Mouse (Mus musculus) kidney, adult 2 months (tissue): ENCODE data around the gene 1700001O22Rik. TPM values are rescaled to one million over a fixed set of nuclear protein-coding genes. Genes with fewer than 3 reads are reported as not detected.

Experiments
- DNase-seq: peaks from one replicate; pipeline ENCODE4 v3.0.0; 2021
- H3K27ac ChIP-seq: fragments of 200-500 bp; 2 replicates; pipeline ENCODE4 v1.5.1; 2012; ENCODE audit warnings: low read depth, low read length, control low read depth, inconsistent platforms; ENCODE audit not compliant: insufficient read depth
- H3K27me3 ChIP-seq: fragments of 200-500 bp; replicated peaks from 2 replicates; pipeline ENCODE4 v1.6.1; 2012; ENCODE audit warnings: mild to moderate bottlenecking, moderate library complexity, low read length, inconsistent platforms; ENCODE audit not compliant: control insufficient read depth, insufficient read depth
- H3K36me3 ChIP-seq: fragments of 200-500 bp; 2 replicates; pipeline ENCODE4 v1.6.1; 2012; ENCODE audit warnings: mild to moderate bottlenecking, moderate library complexity, low read length, inconsistent platforms; ENCODE audit not compliant: control insufficient read depth, insufficient read depth
- H3K4me1 ChIP-seq: fragments of 200-500 bp; 2 replicates; pipeline ENCODE4 v1.6.1; 2011; ENCODE audit warnings: low read length; ENCODE audit not compliant: control insufficient read depth, insufficient read depth
- H3K4me3 ChIP-seq: fragments of 200-500 bp; 2 replicates; pipeline ENCODE4 v1.5.1; 2011; ENCODE audit warnings: mild to moderate bottlenecking, low read depth, low read length, control low read depth; ENCODE audit not compliant: insufficient read depth
- CTCF ChIP-seq: fragments of 200-500 bp; conservative IDR thresholded peaks from 2 replicates; pipeline ENCODE4 v1.5.1; 2011; ENCODE audit warnings: low read depth, mild to moderate bottlenecking, control low read depth, low read length, moderate library complexity, mixed read lengths; ENCODE audit not compliant: insufficient read depth, insufficient read length
- POLR2A ChIP-seq: fragments of 200-500 bp; IDR thresholded peaks from one replicate; pipeline ENCODE4 v1.6.1; 2011; ENCODE audit warnings: low read depth, low read length, control low read depth
- WGBS: fragments of 180-500 bp; shearing (Covaris S2); methylation state at CpG from one replicate; pipeline ENCODE4 v1.1.7; 2018; 5-methylcytosine and 5-hydroxymethylcytosine counted together
- polyA plus RNA-seq: library from polyadenylated mRNA; depleted of rRNA; stranded (reverse); fragments of >200 nt; gene quantifications from 2 replicates; pipeline ENCODE4 v1.2.3, GENCODE M21; 2012

1700001O22Rik gene
- polyA plus RNA-seq, 1 experiment = 1.7 TPM

DNA sequence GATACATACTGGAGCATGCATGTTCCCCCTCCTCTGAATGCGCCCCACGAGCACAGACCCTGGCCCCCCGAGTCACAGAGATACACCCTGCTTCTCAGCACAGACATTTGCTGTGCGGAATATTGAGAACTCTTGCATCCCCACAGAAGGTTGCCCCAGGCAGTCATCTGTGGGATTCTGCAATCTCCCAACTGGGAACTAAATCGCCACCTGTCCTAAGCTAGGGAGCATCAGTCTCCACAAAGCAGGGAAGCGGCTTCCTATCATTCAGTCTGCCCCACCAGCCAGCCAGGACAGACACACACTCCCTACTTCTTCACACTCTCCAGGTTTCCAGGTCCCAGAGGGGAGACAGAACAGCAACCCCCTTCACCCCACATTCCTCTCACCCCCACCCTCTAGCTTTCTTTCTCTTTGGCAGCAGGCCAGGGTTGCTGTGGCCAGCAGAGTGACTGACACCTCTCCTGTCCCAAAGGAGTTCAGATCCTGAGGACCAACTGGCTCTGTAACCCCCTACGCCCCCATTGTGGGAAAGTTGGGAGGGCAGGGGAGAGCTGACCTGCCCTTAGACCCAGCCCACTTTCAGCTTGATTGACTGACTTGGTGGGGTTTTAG, 35.7 kb downstream of the 1700001O22Rik start:
- Histone ChIP-seq H3K27me3 (no peaks in the 10 kb centered on the region), H3K4me1 (peaks cover 8% of the 10 kb centered on the region; the same call in 1 of the 2 replicates), H3K36me3 (no peaks in the 10 kb centered on the region), H3K4me3 (no peak overlapping the region), H3K27ac (no peak overlapping the region)
- no peak for DNase-seq
- TF ChIP-seq CTCF (no peak), POLR2A (no peak)
- WGBS = 87% methylated on average over 7 of the region's 7 CpGs

DNA sequence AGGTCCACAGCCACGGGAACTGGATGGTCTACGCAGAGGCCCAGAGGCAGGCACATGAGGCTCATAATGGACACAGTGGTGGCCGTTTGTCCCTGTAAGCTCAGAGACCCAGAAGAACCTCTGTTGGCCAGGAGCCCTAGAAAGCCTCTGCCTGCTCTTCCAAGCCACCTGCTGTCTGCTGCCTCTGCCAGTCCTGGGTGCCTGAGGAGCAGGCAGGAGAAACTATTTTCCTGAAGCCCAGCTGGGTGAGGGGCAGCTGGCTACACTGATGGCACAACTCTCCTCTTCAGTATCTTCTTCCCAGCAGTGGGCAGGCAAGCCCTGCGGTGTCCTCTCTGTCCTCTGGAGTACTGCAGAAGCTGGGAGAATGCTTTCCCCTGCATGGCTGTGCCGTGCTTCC, 37.0 kb downstream of the 1700001O22Rik start:
- no peak overlapping the region for H3K27ac ChIP-seq
- H3K27me3 ChIP-seq = no peaks in the 10 kb centered on the region
- 83% methylated on average over 5 of the region's 5 CpGs for WGBS
- no peak for DNase-seq
- peaks cover 3% of the 10 kb centered on the region; the same call in 1 of the 2 replicates for H3K4me1 ChIP-seq
- no peak overlapping the region for H3K4me3 ChIP-seq
- H3K36me3 ChIP-seq = no peaks in the 10 kb centered on the region
- TF ChIP-seq CTCF (no peak), POLR2A (no peak)

DNA sequence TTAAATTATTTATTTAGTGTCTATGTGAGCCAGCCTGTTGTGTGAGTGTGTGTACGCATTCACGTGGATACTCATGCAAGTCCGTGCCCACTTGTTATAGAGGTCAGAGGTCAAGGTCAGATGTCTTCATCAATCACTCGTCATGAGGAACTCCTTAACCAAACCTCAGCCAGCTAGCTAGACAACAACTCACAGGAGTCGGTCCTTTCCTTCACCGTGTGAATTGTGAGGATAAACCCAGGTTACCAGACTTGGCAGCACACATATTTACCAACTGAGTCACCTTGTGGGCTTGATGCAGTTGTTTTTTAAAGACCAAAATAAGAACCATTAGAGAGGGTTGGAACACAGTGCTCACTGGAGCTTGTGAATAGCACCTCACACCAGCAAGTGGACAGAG, 42.8 kb downstream of the 1700001O22Rik start:
- WGBS = 28% methylated on average over 6 of the region's 6 CpGs
- H3K27me3 ChIP-seq = no peaks in the 10 kb centered on the region
- H3K27ac ChIP-seq = peak overlapping the region; percentile 97
- no peak for TF ChIP-seq POLR2A
- no peak for TF ChIP-seq CTCF
- H3K4me3 ChIP-seq = no peak overlapping the region
- H3K36me3 ChIP-seq = no peaks in the 10 kb centered on the region
- DNase-seq = peak; percentile 61
- H3K4me1 ChIP-seq = peaks cover 32% of the 10 kb centered on the region

- WGBS = 27% methylated on average over 10 of the region's 10 CpGs
- Histone ChIP-seq H3K36me3 (no peaks in the 10 kb centered on the region), H3K4me3 (no peak overlapping the region), H3K4me1 (peaks cover 32% of the 10 kb centered on the region), H3K27me3 (no peaks in the 10 kb centered on the region), H3K27ac (peak overlapping the region; percentile 97)
- peak; percentile 94 for DNase-seq
- no peak for TF ChIP-seq POLR2A
- TF ChIP-seq CTCF = no peak
These were observed 43.5 kb downstream of the 1700001O22Rik start for GRCm38 (mm10) chr2:30759858-30760547.

DNA sequence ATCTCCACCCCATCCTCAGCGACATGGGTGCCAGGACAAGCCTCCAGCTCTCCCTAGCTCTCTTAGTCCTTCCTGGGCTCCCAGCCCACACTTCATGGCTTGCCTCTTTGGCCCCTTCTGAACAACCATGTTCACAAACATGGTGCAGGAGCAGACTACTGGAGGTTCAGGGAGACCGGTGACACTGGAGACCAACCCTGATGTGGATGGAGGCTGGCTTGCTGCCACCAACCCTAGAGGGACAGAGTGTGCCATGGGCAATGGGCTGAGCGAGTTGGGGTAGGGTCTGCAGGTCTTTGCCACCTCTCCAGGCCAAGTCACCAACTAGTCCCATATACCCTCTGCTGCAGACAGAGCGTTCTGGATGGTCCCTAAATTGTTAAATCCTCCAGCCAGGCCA, 44.0 kb downstream of the 1700001O22Rik start:
- H3K27ac ChIP-seq = peak overlapping the region; percentile 97
- peaks cover 32% of the 10 kb centered on the region for H3K4me1 ChIP-seq
- DNase-seq = peak; percentile 55
- no peaks in the 10 kb centered on the region for H3K36me3 ChIP-seq
- H3K27me3 ChIP-seq = no peaks in the 10 kb centered on the region
- TF ChIP-seq POLR2A = no peak
- 44% methylated on average over 4 of the region's 4 CpGs for WGBS
- no peak overlapping the region for H3K4me3 ChIP-seq

- Histone ChIP-seq H3K4me3 (no peak overlapping the region), H3K36me3 (no peaks in the 10 kb centered on the region), H3K4me1 (peaks cover 32% of the 10 kb centered on the region), H3K27me3 (no peaks in the 10 kb centered on the region), H3K27ac (peak overlapping the region; percentile 97)
- 24% methylated on average over 4 of the region's 4 CpGs for WGBS
- peak; percentile 59 for DNase-seq
- TF ChIP-seq POLR2A (no peak), CTCF (no peak)
These were observed 44.4 kb downstream of the 1700001O22Rik start for GRCm38 (mm10) chr2:30759088-30759374.

DNA sequence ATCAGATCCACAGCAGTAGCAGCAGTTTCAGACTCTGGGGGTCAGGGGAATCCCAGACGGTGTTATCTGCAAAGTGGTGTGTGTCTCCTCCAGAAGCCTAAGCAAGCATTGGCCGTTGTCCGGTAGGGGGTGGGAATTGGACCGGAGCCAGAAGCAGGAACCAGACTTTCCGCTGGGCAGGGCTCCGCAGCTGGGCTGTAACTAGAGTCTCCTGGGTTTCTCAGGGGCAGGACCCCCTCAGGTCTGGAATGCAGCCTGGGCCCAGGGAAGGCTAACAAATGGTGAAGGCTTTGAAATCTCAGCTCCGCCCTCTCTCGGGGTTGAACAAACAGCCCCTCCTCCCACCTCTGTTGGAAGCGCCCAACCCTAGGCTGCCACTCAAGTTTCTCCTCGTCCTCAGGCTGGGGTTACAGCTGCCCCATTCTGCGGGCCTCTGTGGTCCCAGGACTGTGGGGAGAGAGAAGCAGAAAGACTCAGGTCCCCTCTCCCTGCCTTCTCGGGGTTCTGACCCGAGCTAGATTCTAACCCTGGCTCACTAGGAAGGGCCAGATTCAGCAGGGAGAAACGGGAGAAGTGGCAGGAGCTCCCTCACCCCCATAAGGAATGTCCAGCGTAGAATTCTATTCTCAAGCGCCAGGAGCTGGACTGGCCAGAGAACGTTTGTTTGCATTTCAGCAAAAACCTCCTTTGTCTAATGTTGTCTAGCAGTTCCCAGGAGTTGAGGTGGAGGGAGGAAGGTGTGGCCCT, 44.9 kb downstream of the 1700001O22Rik start:
- Histone ChIP-seq H3K36me3 (no peaks in the 10 kb centered on the region), H3K27me3 (no peaks in the 10 kb centered on the region), H3K4me3 (no peak overlapping the region), H3K27ac (peak overlapping the region; percentile 97), H3K4me1 (peaks cover 35% of the 10 kb centered on the region)
- TF ChIP-seq CTCF = peak; percentile 55
- TF ChIP-seq POLR2A = peak; percentile 37
- peak; percentile 98 for DNase-seq
- 8% methylated on average over 17 of the region's 17 CpGs for WGBS
